Mouse (Mus musculus): ENCODE results near the gene Fgfr2. TPM values are rescaled to one million over a fixed set of nuclear protein-coding genes. Genes with fewer than 3 reads are reported as not detected.
"Not testable (repeated sequence)": the region's sequence is repeated elsewhere in the genome, so short reads cannot be mapped to it uniquely, and the experiment has no call there.

Gene Fgfr2
- polyA plus RNA-seq, 1 experiment from 2014 or later: 93.6 TPM

DNA sequence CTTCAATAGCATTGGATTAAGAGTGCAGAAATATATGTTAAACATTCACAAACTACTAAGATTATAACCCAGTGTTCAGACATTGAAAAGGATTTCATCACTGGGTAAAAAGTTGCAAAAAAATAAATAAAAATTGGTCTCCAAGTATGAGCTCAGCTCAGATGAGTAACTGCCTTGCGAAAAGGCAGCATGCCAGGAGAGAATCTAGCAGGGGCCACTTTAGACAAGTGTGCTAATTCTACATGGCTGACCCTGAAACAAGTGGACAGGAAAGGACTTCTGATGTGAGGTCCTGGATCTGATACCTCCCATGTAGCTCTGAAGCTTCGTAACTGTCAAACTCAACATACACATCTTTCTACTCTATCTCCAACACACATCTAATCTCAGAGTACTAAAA is 2691.0 kb downstream of the Fgfr2 start:
- no peaks in the 10 kb centered on the region for H3K4me1 ChIP-seq (replicated peaks; ENCODE audit: control insufficient read depth, insufficient read depth, low read length)
- DNase-seq (ENCODE audit: low spot score) (no peak), ATAC-seq (replicated peaks; ENCODE audit: low FRiP score) (no peak)
- no peak overlapping the region for H3K9ac ChIP-seq (ENCODE audit: low read length)
- H3K4me2 ChIP-seq (ENCODE audit: low read depth, low read length, severe bottlenecking): no peak overlapping the region
- WGBS: 95% methylated on average over 2 of the region's 2 CpGs
- H3K4me3 ChIP-seq (ENCODE audit: low read depth, low read length): no peak overlapping the region
- H3K27ac ChIP-seq (ENCODE audit: low read depth, low read length): no peak overlapping the region
- no peaks in the 10 kb centered on the region for H3K27me3 ChIP-seq (ENCODE audit: control insufficient read depth, insufficient read depth, low read length)
- no peaks in the 10 kb centered on the region for H3K36me3 ChIP-seq (ENCODE audit: control insufficient read depth, insufficient read depth, low read length)
- no peaks in the 10 kb centered on the region for H3K9me3 ChIP-seq (ENCODE audit: control insufficient read depth, low read length)

- ATAC-seq (replicated peaks; ENCODE audit: low FRiP score) (no peak), DNase-seq (ENCODE audit: low spot score) (peak; percentile 54)
- no peak overlapping the region for H3K4me2 ChIP-seq (ENCODE audit: low read depth, low read length, severe bottlenecking)
- no peak overlapping the region for H3K27ac ChIP-seq (ENCODE audit: low read depth, low read length)
- H3K4me3 ChIP-seq (ENCODE audit: low read depth, low read length): no peak overlapping the region
- H3K9ac ChIP-seq (ENCODE audit: low read length): no peak overlapping the region
- no peaks in the 10 kb centered on the region for H3K27me3 ChIP-seq (ENCODE audit: control insufficient read depth, insufficient read depth, low read length)
- H3K9me3 ChIP-seq (ENCODE audit: control insufficient read depth, low read length): no peaks in the 10 kb centered on the region
- WGBS: 7% methylated on average over 5 of the region's 5 CpGs
- H3K36me3 ChIP-seq (ENCODE audit: control insufficient read depth, insufficient read depth, low read length): no peaks in the 10 kb centered on the region
- no peaks in the 10 kb centered on the region for H3K4me1 ChIP-seq (replicated peaks; ENCODE audit: control insufficient read depth, insufficient read depth, low read length)
Measured at GRCm38 (mm10) chr7:130426586-130426985, 2696.6 kb downstream of the Fgfr2 start.

GRCm38 (mm10) chr7:130425991-130426390 is 2697.2 kb downstream of the Fgfr2 start:
- H3K27me3 ChIP-seq (ENCODE audit: control insufficient read depth, insufficient read depth, low read length): no peaks in the 10 kb centered on the region
- no peak overlapping the region for H3K9ac ChIP-seq (ENCODE audit: low read length)
- no peaks in the 10 kb centered on the region for H3K9me3 ChIP-seq (ENCODE audit: control insufficient read depth, low read length)
- 70% methylated on average over 2 of the region's 2 CpGs for WGBS
- DNase-seq (ENCODE audit: low spot score): no peak
- H3K4me1 ChIP-seq (replicated peaks; ENCODE audit: control insufficient read depth, insufficient read depth, low read length): no peaks in the 10 kb centered on the region
- H3K4me2 ChIP-seq (ENCODE audit: low read depth, low read length, severe bottlenecking): no peak overlapping the region
- ATAC-seq (replicated peaks; ENCODE audit: low FRiP score): no peak
- no peak overlapping the region for H3K27ac ChIP-seq (ENCODE audit: low read depth, low read length)
- H3K36me3 ChIP-seq (ENCODE audit: control insufficient read depth, insufficient read depth, low read length): no peaks in the 10 kb centered on the region
- H3K4me3 ChIP-seq (ENCODE audit: low read depth, low read length): no peak overlapping the region

- 80% methylated on average over 1 of the region's 1 CpGs for WGBS
- no peak overlapping the region; the same call in 1 of the 2 replicates for H3K27ac ChIP-seq (ENCODE audit: low read depth, low read length)
- no peaks in the 10 kb centered on the region for H3K4me1 ChIP-seq (replicated peaks; ENCODE audit: control insufficient read depth, insufficient read depth, low read length)
- no peak overlapping the region for H3K9ac ChIP-seq (ENCODE audit: low read length)
- DNase-seq (ENCODE audit: low spot score) (no peak), ATAC-seq (replicated peaks; ENCODE audit: low FRiP score) (no peak)
- H3K36me3 ChIP-seq (ENCODE audit: control insufficient read depth, insufficient read depth, low read length): no peaks in the 10 kb centered on the region
- no peaks in the 10 kb centered on the region for H3K27me3 ChIP-seq (ENCODE audit: control insufficient read depth, insufficient read depth, low read length)
- H3K9me3 ChIP-seq (ENCODE audit: control insufficient read depth, low read length): no peaks in the 10 kb centered on the region
- H3K4me2 ChIP-seq (ENCODE audit: low read depth, low read length, severe bottlenecking): no peak overlapping the region
- H3K4me3 ChIP-seq (ENCODE audit: low read depth, low read length): no peak overlapping the region
Measured at GRCm38 (mm10) chr7:130419961-130420360, 2703.2 kb downstream of the Fgfr2 start.

- H3K4me2 ChIP-seq (ENCODE audit: low read depth, low read length, severe bottlenecking): no peak overlapping the region
- no peaks in the 10 kb centered on the region for H3K36me3 ChIP-seq (ENCODE audit: control insufficient read depth, insufficient read depth, low read length)
- 86% methylated on average over 10 of the region's 10 CpGs for WGBS
- H3K4me1 ChIP-seq (replicated peaks; ENCODE audit: control insufficient read depth, insufficient read depth, low read length): no peaks in the 10 kb centered on the region
- H3K27ac ChIP-seq (ENCODE audit: low read depth, low read length): no peak overlapping the region
- H3K27me3 ChIP-seq (ENCODE audit: control insufficient read depth, insufficient read depth, low read length): no peaks in the 10 kb centered on the region
- DNase-seq (ENCODE audit: low spot score) (no peak), ATAC-seq (replicated peaks; ENCODE audit: low FRiP score) (no peak)
- no peak overlapping the region for H3K4me3 ChIP-seq (ENCODE audit: low read depth, low read length)
- H3K9me3 ChIP-seq (ENCODE audit: control insufficient read depth, low read length): no peaks in the 10 kb centered on the region
- H3K9ac ChIP-seq (ENCODE audit: low read length): no peak overlapping the region
Measured at GRCm38 (mm10) chr7:130407622-130408021, 2715.5 kb downstream of the Fgfr2 start.

- H3K9ac ChIP-seq (ENCODE audit: low read length): no peak overlapping the region
- DNase-seq (ENCODE audit: low spot score) (no peak), ATAC-seq (replicated peaks; ENCODE audit: low FRiP score) (no peak)
- H3K9me3 ChIP-seq (ENCODE audit: control insufficient read depth, low read length): no peaks in the 10 kb centered on the region
- no peak overlapping the region for H3K4me2 ChIP-seq (ENCODE audit: low read depth, low read length, severe bottlenecking)
- H3K27ac ChIP-seq (ENCODE audit: low read depth, low read length): no peak overlapping the region
- 81% methylated on average over 2 of the region's 2 CpGs for WGBS
- H3K27me3 ChIP-seq (ENCODE audit: control insufficient read depth, insufficient read depth, low read length): no peaks in the 10 kb centered on the region
- H3K4me1 ChIP-seq (replicated peaks; ENCODE audit: control insufficient read depth, insufficient read depth, low read length): no peaks in the 10 kb centered on the region
- H3K4me3 ChIP-seq (ENCODE audit: low read depth, low read length): no peak overlapping the region
- H3K36me3 ChIP-seq (ENCODE audit: control insufficient read depth, insufficient read depth, low read length): no peaks in the 10 kb centered on the region
Measured at GRCm38 (mm10) chr7:130403346-130403745, 2719.8 kb downstream of the Fgfr2 start.

DNA sequence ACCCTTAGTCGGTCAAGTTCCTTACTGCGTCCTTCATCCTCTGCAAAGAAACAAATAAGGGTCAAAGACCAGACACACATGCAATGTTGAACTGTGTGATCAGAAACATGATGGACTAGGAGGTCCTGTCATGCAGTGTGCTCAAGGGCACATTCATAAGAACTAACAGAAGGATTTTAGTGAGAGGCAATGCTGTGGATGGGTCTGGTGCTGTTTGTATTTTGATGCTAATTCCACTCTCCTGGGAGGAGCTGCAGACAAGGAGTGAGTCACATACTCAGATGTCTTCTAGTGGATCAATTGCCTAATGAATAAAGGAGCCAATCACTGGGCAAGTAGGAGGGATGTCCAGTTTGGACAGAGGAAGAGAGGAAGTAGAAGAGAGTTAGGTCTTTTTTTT is 2728.5 kb downstream of the Fgfr2 start:
- WGBS: 83% methylated on average over 2 of the region's 2 CpGs
- no peaks in the 10 kb centered on the region; the same call in 1 of the 2 replicates for H3K36me3 ChIP-seq (ENCODE audit: control insufficient read depth, insufficient read depth, low read length)
- H3K27me3 ChIP-seq (ENCODE audit: control insufficient read depth, insufficient read depth, low read length): no peaks in the 10 kb centered on the region
- H3K9ac ChIP-seq (ENCODE audit: low read length): no peak overlapping the region
- no peak overlapping the region for H3K4me3 ChIP-seq (ENCODE audit: low read depth, low read length)
- no peaks in the 10 kb centered on the region for H3K9me3 ChIP-seq (ENCODE audit: control insufficient read depth, low read length)
- DNase-seq (ENCODE audit: low spot score) (no peak), ATAC-seq (replicated peaks; ENCODE audit: low FRiP score) (no peak)
- H3K4me2 ChIP-seq (ENCODE audit: low read depth, low read length, severe bottlenecking): no peak overlapping the region
- H3K27ac ChIP-seq (ENCODE audit: low read depth, low read length): no peak overlapping the region
- H3K4me1 ChIP-seq (replicated peaks; ENCODE audit: control insufficient read depth, insufficient read depth, low read length): no peaks in the 10 kb centered on the region

GRCm38 (mm10) chr7:130390060-130390459 is 2733.1 kb downstream of the Fgfr2 start:
- not testable (repeated sequence) for DNase-seq (ENCODE audit: low spot score); H3K36me3 ChIP-seq (ENCODE audit: control insufficient read depth, insufficient read depth, low read length); H3K9ac ChIP-seq (ENCODE audit: low read length); H3K4me3 ChIP-seq (ENCODE audit: low read depth, low read length); H3K27ac ChIP-seq (ENCODE audit: low read depth, low read length); H3K27me3 ChIP-seq (ENCODE audit: control insufficient read depth, insufficient read depth, low read length); H3K4me1 ChIP-seq (replicated peaks; ENCODE audit: control insufficient read depth, insufficient read depth, low read length); H3K4me2 ChIP-seq (ENCODE audit: low read depth, low read length, severe bottlenecking); H3K9me3 ChIP-seq (ENCODE audit: control insufficient read depth, low read length); ATAC-seq (replicated peaks; ENCODE audit: low FRiP score)
- WGBS: 92% methylated on average over 1 of the region's 1 CpGs

- ATAC-seq (replicated peaks; ENCODE audit: low FRiP score) (no peak), DNase-seq (ENCODE audit: low spot score) (no peak)
- Histone ChIP-seq H3K27ac (ENCODE audit: low read depth, low read length) (no peak overlapping the region; the same call in 1 of the 2 replicates), H3K4me1 (replicated peaks; ENCODE audit: control insufficient read depth, insufficient read depth, low read length) (no peaks in the 10 kb centered on the region; the same call in 1 of the 2 replicates), H3K4me3 (ENCODE audit: low read depth, low read length) (no peak overlapping the region), H3K9ac (ENCODE audit: low read length) (no peak overlapping the region), H3K36me3 (ENCODE audit: control insufficient read depth, insufficient read depth, low read length) (no peaks in the 10 kb centered on the region), H3K27me3 (ENCODE audit: control insufficient read depth, insufficient read depth, low read length) (no peaks in the 10 kb centered on the region), H3K9me3 (ENCODE audit: control insufficient read depth, low read length) (peaks cover 3% of the 10 kb centered on the region; the same call in 1 of the 2 replicates), H3K4me2 (ENCODE audit: low read depth, low read length, severe bottlenecking) (no peak overlapping the region)
- WGBS: 60% methylated on average over 3 of the region's 3 CpGs
Measured at GRCm38 (mm10) chr7:130386308-130386707, 2736.8 kb downstream of the Fgfr2 start.
